Mouse (Mus musculus) forebrain, embryonic 11.5 days (tissue): ENCODE results near the gene Zfp534. TPM values are rescaled to one million over a fixed set of nuclear protein-coding genes. Genes with fewer than 3 reads are reported as not detected.
"Not testable (repeated sequence)": the region's sequence is repeated elsewhere in the genome, so short reads cannot be mapped to it uniquely, and the experiment has no call there.

Experiments used
- ATAC-seq: fragments of 200-750 bp; cut with Nextera tagmentation; replicated peaks from 2 replicates; pipeline ENCODE4 v1.8.0; 2017; ENCODE audit warnings: moderate TSS enrichment; ENCODE audit not compliant: low FRiP score
- DNase-seq: peaks from one replicate; pipeline ENCODE4 v3.0.0-alpha.2; 2017; ENCODE audit warnings: low spot score
- H3K27ac ChIP-seq: fragments of 300-500 bp; sonication (generic); 2 replicates; pipeline ENCODE4 v1.5.1; 2014; ENCODE audit warnings: low read depth, low read length
- H3K27me3 ChIP-seq: fragments of 300-500 bp; sonication (generic); 2 replicates; pipeline ENCODE4 v1.6.1; 2014; ENCODE audit warnings: mild to moderate bottlenecking, low read length, mixed read lengths; ENCODE audit not compliant: control insufficient read depth, insufficient read depth
- H3K36me3 ChIP-seq: fragments of 300-500 bp; sonication (generic); 2 replicates; pipeline ENCODE4 v1.6.1; 2014; ENCODE audit warnings: mild to moderate bottlenecking, low read length, moderate library complexity, mixed read lengths; ENCODE audit not compliant: control insufficient read depth, insufficient read depth
- H3K4me1 ChIP-seq: fragments of 300-500 bp; sonication (generic); replicated peaks from 2 replicates; pipeline ENCODE4 v1.6.1; 2014; ENCODE audit warnings: low read length, mixed read lengths; ENCODE audit not compliant: control insufficient read depth, insufficient read depth
- H3K4me2 ChIP-seq: fragments of 300-500 bp; sonication (generic); 2 replicates; pipeline ENCODE4 v1.6.1; 2014; ENCODE audit warnings: low read depth, mild to moderate bottlenecking, low read length, moderate library complexity, mixed read lengths; ENCODE audit not compliant: severe bottlenecking
- H3K4me3 ChIP-seq: fragments of 300-500 bp; sonication (generic); 2 replicates; pipeline ENCODE4 v1.5.1; 2014; ENCODE audit warnings: low read depth, low read length
- H3K9ac ChIP-seq: fragments of 300-500 bp; sonication (generic); 2 replicates; pipeline ENCODE4 v1.6.1; 2014; ENCODE audit warnings: low read length
- H3K9me3 ChIP-seq: fragments of 300-500 bp; sonication (generic); 2 replicates; pipeline ENCODE4 v1.6.1; 2016; ENCODE audit warnings: low read length, mixed read lengths; ENCODE audit not compliant: control insufficient read depth
- WGBS: fragments of 180-500 bp; shearing (Covaris S2); extraction: QIAGEN DNeasy Blood & Tissue Kit; methylation state at CpG from one replicate; pipeline ENCODE4 v1.1.7; 2014; 5-methylcytosine and 5-hydroxymethylcytosine counted together
- polyA plus RNA-seq: library from polyadenylated mRNA; unstranded; fragments of >200 nt; fragmentation: Nextera tagmentation; extraction: Ambion mirVana; gene quantifications from 2 replicates; pipeline ENCODE4 v1.2.1, GENCODE M21; 2014

Gene Zfp534
- polyA plus RNA-seq, result not detected in 2 replicates

- H3K27me3 ChIP-seq, H3K4me1 ChIP-seq, H3K36me3 ChIP-seq, H3K4me3 ChIP-seq, H3K4me2 ChIP-seq, DNase-seq, H3K27ac ChIP-seq, H3K9ac ChIP-seq, H3K9me3 ChIP-seq, ATAC-seq: not testable (repeated sequence)
- 73% methylated on average over 1 of the region's 3 CpGs for WGBS
Measured at GRCm38 (mm10) chr4:147702453-147702852, at the start of gene Zfp534. TSS of gene Zfp534 (minus strand) at chr4:147702553.

GRCm38 (mm10) chr4:147746255-147746654 lies 43.9 kb upstream of the Zfp534 start:
- not testable (repeated sequence) for H3K27ac ChIP-seq, H3K9ac ChIP-seq, H3K36me3 ChIP-seq, H3K4me1 ChIP-seq, ATAC-seq, H3K4me3 ChIP-seq, H3K9me3 ChIP-seq, H3K4me2 ChIP-seq, H3K27me3 ChIP-seq, DNase-seq
- WGBS, result 94% methylated on average over 14 of the region's 15 CpGs

GRCm38 (mm10) chr4:147738636-147739369 lies 36.5 kb upstream of the Zfp534 start:
- ATAC-seq, result not testable (repeated sequence)
- 37% methylated on average over 53 of the region's 63 CpGs for WGBS
- peak; percentile 62 for DNase-seq

DNA sequence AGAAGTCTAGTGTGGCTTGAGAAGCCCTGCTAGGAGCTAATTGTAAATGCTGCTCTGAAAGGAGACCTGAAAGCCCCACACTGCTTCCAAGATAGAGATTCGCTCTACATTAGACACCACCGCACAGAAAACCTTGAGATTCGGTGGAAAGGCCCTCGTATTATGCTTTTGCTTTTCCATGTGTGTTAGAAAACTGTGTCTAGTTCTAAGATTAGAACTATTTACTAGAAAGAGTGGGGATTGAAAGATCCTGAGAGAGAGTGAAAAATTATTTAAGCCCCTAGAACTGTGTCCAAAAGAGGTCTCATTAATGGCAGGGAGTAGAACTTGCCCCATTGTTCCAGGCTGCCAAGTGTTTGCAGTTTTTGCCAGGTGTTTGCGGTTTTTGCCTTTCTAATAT lies 47.1 kb downstream of the Zfp534 start:
- H3K9me3 ChIP-seq, H3K36me3 ChIP-seq, DNase-seq, H3K4me3 ChIP-seq, H3K27me3 ChIP-seq, H3K9ac ChIP-seq, H3K4me2 ChIP-seq, H3K4me1 ChIP-seq, ATAC-seq, H3K27ac ChIP-seq: not testable (repeated sequence)
- 90% methylated on average over 4 of the region's 5 CpGs for WGBS

More at GRCm38 (mm10) chr4:147738636-147739369, 36.5 kb upstream of the Zfp534 start:
- H3K36me3 ChIP-seq, H3K4me1 ChIP-seq, H3K9ac ChIP-seq, H3K9me3 ChIP-seq, H3K27ac ChIP-seq, H3K27me3 ChIP-seq: not testable (repeated sequence)
- H3K4me3 ChIP-seq, result peak overlapping the region; percentile 24; the same call in 1 of the 2 replicates
- peak overlapping the region; percentile 38; the same call in 1 of the 2 replicates for H3K4me2 ChIP-seq

- H3K4me1 ChIP-seq, H3K9ac ChIP-seq, H3K9me3 ChIP-seq, H3K4me3 ChIP-seq, H3K27me3 ChIP-seq, H3K27ac ChIP-seq, H3K36me3 ChIP-seq, DNase-seq, H3K4me2 ChIP-seq, ATAC-seq: not testable (repeated sequence)
- no CpG with 5 or more reads among the region's 3 CpGs for WGBS
Measured at GRCm38 (mm10) chr4:147647407-147647806, 54.9 kb downstream of the Zfp534 start.

DNA sequence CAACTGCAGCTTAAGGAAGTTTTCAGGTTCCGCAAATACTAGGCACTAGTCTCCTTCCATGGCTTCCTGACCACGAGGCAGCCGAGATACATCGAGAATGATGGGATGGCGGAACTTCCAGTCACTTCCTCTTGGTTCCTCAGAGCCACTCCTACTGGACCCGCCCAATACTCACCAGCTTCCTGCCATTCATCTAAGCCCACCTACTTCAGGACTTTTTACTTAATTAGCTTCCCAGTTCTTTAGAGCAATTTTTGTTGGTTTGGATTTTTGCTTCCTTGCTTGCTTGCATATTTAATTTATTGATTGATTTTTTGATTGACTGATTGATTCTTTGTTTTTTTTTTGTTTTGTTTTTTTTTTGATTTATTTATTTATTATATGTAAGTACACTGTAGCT lies 59.9 kb downstream of the Zfp534 start, which contains the start of gene Zfp979:
Gene Zfp979, minus strand, starts transcription at position 101 of the 400 bp plus-strand sequence.
- H3K36me3 ChIP-seq, ATAC-seq, DNase-seq, H3K4me2 ChIP-seq, H3K4me3 ChIP-seq, H3K4me1 ChIP-seq, H3K27ac ChIP-seq, H3K9me3 ChIP-seq, H3K27me3 ChIP-seq, H3K9ac ChIP-seq: not testable (repeated sequence)
- no CpG with 5 or more reads among the region's 6 CpGs for WGBS

DNA sequence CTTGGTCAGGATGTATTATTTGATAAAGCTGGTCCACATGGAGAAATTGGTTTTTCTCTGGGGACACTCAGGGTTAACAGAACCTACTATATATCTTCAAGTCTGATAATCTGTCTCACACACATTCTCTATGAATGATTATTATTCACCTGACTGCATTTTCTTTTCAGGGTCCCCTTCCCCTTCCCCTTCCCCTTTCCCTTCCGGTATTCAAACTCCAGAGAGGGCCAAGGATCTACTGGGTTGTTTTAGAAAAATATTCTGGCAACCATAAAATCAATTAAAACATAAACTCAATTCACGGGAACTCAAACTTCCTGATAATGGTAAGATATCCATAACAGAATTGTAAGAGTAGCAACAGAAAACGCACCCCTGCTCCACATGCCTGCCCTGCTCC lies 60.4 kb downstream of the Zfp534 start:
- not testable (repeated sequence) for H3K9me3 ChIP-seq, H3K27me3 ChIP-seq, H3K4me1 ChIP-seq, H3K4me3 ChIP-seq, H3K36me3 ChIP-seq, H3K4me2 ChIP-seq, H3K9ac ChIP-seq, ATAC-seq, DNase-seq, H3K27ac ChIP-seq
- 50% methylated on average over 2 of the region's 3 CpGs for WGBS

DNA sequence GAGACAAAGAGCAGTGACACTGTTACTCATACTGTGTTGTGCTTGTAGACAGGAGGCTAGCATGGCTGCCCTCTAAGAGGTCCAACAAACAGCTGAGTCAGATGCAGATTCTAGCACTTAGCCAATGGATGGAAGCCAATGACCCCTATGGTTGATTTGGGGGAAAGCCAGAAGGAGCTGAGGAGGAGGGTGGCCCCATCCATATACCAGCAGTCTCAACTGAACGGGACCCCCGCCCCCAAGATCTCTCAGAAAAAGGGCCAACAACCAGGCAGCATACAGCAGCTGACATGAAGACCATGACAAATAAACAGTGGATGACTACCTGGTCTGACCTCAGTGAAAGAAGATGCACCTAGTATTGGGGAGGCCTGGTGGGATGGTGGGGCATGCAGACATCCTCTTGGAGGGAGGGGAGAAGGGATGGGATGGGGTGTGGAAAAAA lies 68.5 kb downstream of the Zfp534 start:
- not testable (repeated sequence) for H3K27me3 ChIP-seq, H3K9me3 ChIP-seq, DNase-seq, H3K27ac ChIP-seq, H3K4me1 ChIP-seq, H3K4me3 ChIP-seq, H3K4me2 ChIP-seq, H3K36me3 ChIP-seq, H3K9ac ChIP-seq
- no CpG with 5 or more reads among the region's 2 CpGs for WGBS
- peak; percentile 84 for ATAC-seq
